Mouse (Mus musculus): ENCODE measurements around the gene Limk2. TPM values are rescaled to one million over a fixed set of nuclear protein-coding genes. Genes with fewer than 3 reads are reported as not detected.

Gene Limk2
- polyA plus RNA-seq, 1 experiment from 2014 or later = 69.3 TPM

DNA sequence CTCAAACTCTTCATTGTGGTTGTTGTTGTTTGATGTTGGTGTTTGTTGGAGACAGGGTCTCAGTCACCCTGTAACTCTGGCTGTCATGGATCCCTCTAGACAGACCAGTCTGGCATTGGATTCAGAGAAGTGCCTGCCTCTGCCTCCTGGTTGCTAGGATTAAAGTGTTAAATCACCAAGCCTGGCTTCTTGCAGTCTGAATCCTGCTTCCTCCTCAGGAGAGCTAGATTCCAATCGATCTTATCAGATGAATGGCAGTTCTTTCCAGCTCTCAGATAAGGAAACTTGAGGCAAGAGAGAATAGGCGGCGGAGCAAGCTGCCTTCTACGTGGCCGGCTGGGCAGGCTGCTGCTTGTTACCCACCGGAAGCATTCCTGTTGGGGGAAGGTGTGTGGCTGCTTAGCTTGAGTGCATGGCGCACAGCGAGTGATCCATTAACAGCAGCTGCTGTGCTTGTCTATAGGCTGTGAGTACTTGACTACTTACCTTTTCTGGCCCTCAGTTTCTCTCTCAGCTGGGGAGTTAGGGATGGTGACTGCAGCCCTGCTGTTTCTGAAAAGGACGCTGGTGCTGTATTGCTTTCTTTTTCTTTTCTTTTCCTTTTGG is 74.2 kb downstream of the Limk2 start:
- Histone ChIP-seq H3K9me3 (ENCODE audit: control insufficient read depth, low read length) (no peaks in the 10 kb centered on the region), H3K27ac (replicated peaks) (0 out of 2 replicates have a peak overlapping the region, but pooled peaks have one; percentile 18), H3K9ac (ENCODE audit: low read length) (no peak overlapping the region), H3K4me2 (replicated peaks; ENCODE audit: low read depth) (no peak overlapping the region), H3K36me3 (ENCODE audit: control insufficient read depth, insufficient read depth, low read length) (no peaks in the 10 kb centered on the region), H3K4me3 (ENCODE audit: low read depth, low read length) (no peak overlapping the region), H3K4me1 (replicated peaks; ENCODE audit: control insufficient read depth, insufficient read depth) (peaks cover 23% of the 10 kb centered on the region), H3K27me3 (ENCODE audit: control insufficient read depth, insufficient read depth, low read length) (no peaks in the 10 kb centered on the region)
- ATAC-seq (ENCODE audit: low FRiP score, low TSS enrichment) (no peak), DNase-seq (ENCODE audit: low spot score) (no peak)
- no peak for TF ChIP-seq CTCF (IDR thresholded peaks at IDR 0.05; ENCODE audit: low read depth)
- TF ChIP-seq EP300 (optimal IDR thresholded peaks at IDR 0.05) = no peak
- 44% methylated on average over 9 of the region's 9 CpGs for WGBS

DNA sequence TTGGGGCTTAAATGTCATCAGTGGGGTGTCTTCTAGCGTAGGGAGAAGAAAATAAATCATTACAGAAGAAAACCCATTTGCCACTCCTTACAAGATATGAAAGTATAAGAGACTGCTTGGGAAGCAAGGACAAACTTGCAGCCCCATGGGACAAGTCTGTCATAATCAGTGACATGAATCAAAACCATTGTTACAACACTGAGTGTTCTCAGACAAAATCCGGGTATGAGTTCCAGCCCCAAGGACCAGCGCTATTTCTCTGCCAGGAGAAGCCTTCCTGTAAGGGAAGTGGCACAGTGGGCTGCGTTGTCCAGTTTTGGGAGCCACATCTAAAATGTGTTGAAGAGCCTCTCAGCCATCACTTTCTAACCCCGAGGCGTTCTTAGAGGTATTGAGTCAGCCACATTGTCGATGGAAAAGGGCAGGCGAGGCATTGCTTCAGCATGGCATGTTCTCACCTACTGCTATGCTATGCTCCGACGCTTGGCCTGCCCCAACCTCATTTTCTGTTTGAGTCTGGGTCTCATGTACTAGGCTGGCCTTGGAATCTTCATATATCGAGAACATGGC is 74.8 kb downstream of the Limk2 start:
- Histone ChIP-seq H3K9me3 (ENCODE audit: control insufficient read depth, low read length) (no peaks in the 10 kb centered on the region), H3K27ac (replicated peaks) (0 out of 2 replicates have a peak overlapping the region, but pooled peaks have one; percentile 13), H3K4me2 (replicated peaks; ENCODE audit: low read depth) (no peak overlapping the region), H3K27me3 (ENCODE audit: control insufficient read depth, insufficient read depth, low read length) (no peaks in the 10 kb centered on the region), H3K36me3 (ENCODE audit: control insufficient read depth, insufficient read depth, low read length) (no peaks in the 10 kb centered on the region), H3K4me3 (ENCODE audit: low read depth, low read length) (no peak overlapping the region), H3K4me1 (replicated peaks; ENCODE audit: control insufficient read depth, insufficient read depth) (peaks cover 23% of the 10 kb centered on the region), H3K9ac (ENCODE audit: low read length) (no peak overlapping the region)
- WGBS = 86% methylated on average over 11 of the region's 11 CpGs
- TF ChIP-seq EP300 (optimal IDR thresholded peaks at IDR 0.05) (no peak), CTCF (IDR thresholded peaks at IDR 0.05; ENCODE audit: low read depth) (no peak)
- DNase-seq (ENCODE audit: low spot score) (no peak), ATAC-seq (ENCODE audit: low FRiP score, low TSS enrichment) (no peak)

DNA sequence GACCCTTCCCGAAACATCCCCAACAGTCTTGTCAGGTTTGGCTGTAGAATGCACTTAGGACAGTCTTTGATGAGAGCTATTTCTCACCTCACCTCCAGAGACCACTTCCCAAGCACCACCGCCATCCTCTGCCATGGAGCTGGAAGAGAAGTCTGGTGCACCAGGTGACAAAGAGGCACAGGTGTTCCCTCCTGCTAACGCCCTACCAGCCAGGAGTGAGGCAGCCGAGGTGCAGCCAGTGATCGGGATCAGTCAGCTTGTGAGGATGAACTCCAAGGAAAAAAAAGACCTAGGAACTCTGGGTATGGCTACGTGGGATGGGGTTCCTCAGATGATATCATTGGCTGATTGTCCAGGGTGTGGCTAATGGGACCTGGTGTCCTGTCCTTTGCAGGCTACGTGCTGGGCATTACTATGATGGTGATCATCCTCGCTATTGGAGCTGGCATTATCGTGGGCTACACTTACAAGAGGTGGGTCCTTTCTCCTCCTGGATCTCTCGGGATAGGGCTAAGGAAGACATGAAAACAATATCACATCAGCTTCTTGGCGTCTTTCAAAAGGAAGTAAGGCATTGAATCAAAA is 75.8 kb downstream of the Limk2 start:
- no peak for TF ChIP-seq EP300 (optimal IDR thresholded peaks at IDR 0.05)
- no peak for TF ChIP-seq CTCF (IDR thresholded peaks at IDR 0.05; ENCODE audit: low read depth)
- Histone ChIP-seq H3K4me2 (replicated peaks; ENCODE audit: low read depth) (no peak overlapping the region), H3K4me1 (replicated peaks; ENCODE audit: control insufficient read depth, insufficient read depth) (peaks cover 23% of the 10 kb centered on the region), H3K27ac (replicated peaks) (peak overlapping the region; percentile 65; the same call in 1 of the 2 replicates), H3K36me3 (ENCODE audit: control insufficient read depth, insufficient read depth, low read length) (no peaks in the 10 kb centered on the region), H3K4me3 (ENCODE audit: low read depth, low read length) (no peak overlapping the region), H3K9me3 (ENCODE audit: control insufficient read depth, low read length) (no peaks in the 10 kb centered on the region), H3K27me3 (ENCODE audit: control insufficient read depth, insufficient read depth, low read length) (no peaks in the 10 kb centered on the region), H3K9ac (ENCODE audit: low read length) (no peak overlapping the region)
- DNase-seq (ENCODE audit: low spot score) = no peak
- ATAC-seq (ENCODE audit: low FRiP score, low TSS enrichment) = no peak
- WGBS = 92% methylated on average over 11 of the region's 11 CpGs

DNA sequence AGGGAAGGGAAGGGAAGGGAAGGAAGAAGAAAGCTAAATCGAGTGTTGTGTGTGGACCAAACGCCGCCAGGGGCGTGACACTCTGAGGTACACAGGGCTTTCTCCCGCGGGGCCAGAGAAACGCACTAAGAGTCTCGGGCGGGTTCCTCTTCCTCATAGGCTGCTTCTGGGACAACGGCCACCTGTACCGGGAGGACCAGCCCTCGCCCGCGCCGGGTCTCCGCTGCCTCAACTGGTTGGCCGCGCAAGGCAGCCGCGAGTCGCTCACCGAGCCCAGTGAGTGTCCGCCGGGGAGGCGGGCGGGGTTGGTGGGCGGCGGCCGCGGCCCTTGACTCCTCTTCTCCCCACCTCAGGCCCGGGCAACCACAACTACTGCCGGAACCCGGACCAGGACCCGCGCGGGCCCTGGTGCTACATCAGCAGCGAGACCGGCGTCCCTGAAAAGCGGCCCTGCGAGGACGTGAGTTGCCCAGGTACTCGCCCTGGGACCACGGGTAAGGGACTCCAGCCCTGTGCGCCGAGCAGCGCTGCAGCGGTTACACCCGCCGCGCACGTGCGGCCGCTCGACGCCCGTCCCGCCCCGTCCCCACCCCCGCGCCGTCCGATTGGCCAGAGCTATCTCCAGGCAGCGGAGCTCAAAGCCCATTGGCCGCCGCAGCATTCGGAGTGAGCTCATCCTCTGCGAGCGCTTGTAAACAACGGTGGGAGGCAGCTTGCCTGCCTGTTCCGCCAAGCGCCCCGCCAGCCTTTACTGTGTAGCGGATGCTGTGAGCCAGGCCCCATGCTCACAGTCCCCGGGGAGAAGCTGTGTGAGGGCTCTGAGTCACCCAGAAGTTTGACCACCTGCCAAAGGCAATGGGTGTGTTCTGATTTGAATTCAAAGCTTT is 77.0 kb downstream of the Limk2 start:
- DNase-seq (ENCODE audit: low spot score) = peak; percentile 93
- Histone ChIP-seq H3K27me3 (ENCODE audit: control insufficient read depth, insufficient read depth, low read length) (no peaks in the 10 kb centered on the region), H3K4me1 (replicated peaks; ENCODE audit: control insufficient read depth, insufficient read depth) (peaks cover 17% of the 10 kb centered on the region), H3K9ac (ENCODE audit: low read length) (peak overlapping the region; percentile 69), H3K27ac (replicated peaks) (peak overlapping the region; percentile 90), H3K36me3 (ENCODE audit: control insufficient read depth, insufficient read depth, low read length) (no peaks in the 10 kb centered on the region), H3K4me3 (ENCODE audit: low read depth, low read length) (peak overlapping the region; percentile 49), H3K4me2 (replicated peaks; ENCODE audit: low read depth) (peak overlapping the region; percentile 79), H3K9me3 (ENCODE audit: control insufficient read depth, low read length) (no peaks in the 10 kb centered on the region)
- under 1% methylated on average over 69 of the region's 75 CpGs for WGBS
- ATAC-seq (ENCODE audit: low FRiP score, low TSS enrichment) = peak; percentile 95
- TF ChIP-seq EP300 (optimal IDR thresholded peaks at IDR 0.05) (no peak), CTCF (IDR thresholded peaks at IDR 0.05; ENCODE audit: low read depth) (peak; percentile 51)

DNA sequence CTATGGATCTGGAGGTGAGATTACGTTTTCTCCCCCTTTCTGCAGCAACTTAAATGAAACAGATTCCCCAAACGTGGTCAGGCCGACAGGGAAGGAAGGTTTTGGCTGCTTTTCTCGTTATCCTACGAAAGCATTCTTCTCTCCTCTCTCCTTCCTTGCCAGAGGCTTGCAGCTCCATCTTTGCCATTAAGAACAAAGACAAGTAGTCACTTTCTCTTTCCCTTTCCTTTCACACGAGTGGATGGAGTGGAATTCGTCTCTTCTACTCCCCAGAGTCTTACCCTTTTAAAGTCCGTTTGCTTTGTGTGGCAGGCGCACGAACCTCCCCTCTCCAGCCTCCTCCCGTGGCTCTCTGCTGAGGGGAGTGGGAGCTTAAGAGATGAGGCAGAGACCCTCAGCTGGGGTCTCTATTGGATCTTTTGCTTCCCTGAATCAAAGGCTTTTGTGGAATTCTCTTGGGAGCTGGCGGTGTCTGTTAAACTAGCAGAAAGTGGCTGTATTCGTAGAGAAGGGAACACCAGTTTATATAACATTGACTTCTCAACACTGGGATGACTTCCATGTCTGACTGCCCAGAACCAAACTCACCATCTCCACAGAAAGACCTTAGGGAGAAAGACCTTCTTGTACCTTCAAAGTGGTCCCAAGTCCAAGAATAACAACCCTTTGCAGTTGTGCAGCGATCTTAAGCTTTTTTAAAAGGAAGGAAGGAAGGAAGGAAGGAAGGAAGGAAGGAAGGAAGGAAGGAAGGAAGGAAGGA is 77.8 kb downstream of the Limk2 start:
- no peak for DNase-seq (ENCODE audit: low spot score)
- WGBS = 4% methylated on average over 14 of the region's 14 CpGs
- H3K27me3 ChIP-seq (ENCODE audit: control insufficient read depth, insufficient read depth, low read length) = no peaks in the 10 kb centered on the region
- H3K36me3 ChIP-seq (ENCODE audit: control insufficient read depth, insufficient read depth, low read length) = no peaks in the 10 kb centered on the region
- peak overlapping the region; percentile 90 for H3K27ac ChIP-seq (replicated peaks)
- peak overlapping the region; percentile 79 for H3K4me2 ChIP-seq (replicated peaks; ENCODE audit: low read depth)
- no peaks in the 10 kb centered on the region for H3K9me3 ChIP-seq (ENCODE audit: control insufficient read depth, low read length)
- TF ChIP-seq EP300 (optimal IDR thresholded peaks at IDR 0.05) (no peak), CTCF (IDR thresholded peaks at IDR 0.05; ENCODE audit: low read depth) (no peak)
- H3K4me1 ChIP-seq (replicated peaks; ENCODE audit: control insufficient read depth, insufficient read depth) = peaks cover 17% of the 10 kb centered on the region; the same call in 1 of the 2 replicates
- H3K4me3 ChIP-seq (ENCODE audit: low read depth, low read length) = peak overlapping the region; percentile 49
- peak overlapping the region; percentile 64 for H3K9ac ChIP-seq (ENCODE audit: low read length)
- no peak for ATAC-seq (ENCODE audit: low FRiP score, low TSS enrichment)

Data from stomach, postnatal 0 days (tissue).